Mouse (Mus musculus): ENCODE data around the gene Usp22.

DNA sequence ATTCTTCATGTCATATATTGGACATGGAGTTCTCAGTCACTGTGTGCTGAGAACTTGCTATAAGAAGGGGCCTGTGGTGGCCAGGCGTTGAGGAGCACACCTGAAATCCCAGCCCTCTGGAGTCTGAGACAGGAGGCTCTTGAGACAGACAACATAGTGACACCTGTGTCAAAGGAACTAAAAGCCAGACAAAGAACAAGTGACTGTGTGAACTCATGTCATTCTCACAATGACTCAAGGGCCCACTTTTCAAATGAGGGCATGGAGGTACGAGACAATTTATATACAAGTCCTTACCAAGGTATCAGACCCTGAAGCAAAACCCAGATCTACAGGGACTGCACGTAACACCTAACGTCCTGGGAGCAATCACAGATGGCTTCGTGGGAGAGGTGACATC lies 48.9 kb downstream of the Usp22 start:
- no peak for TF ChIP-seq CTCF (IDR thresholded peaks at IDR 0.05; ENCODE audit: low read depth)
- no peak for TF ChIP-seq EP300 (IDR thresholded peaks at IDR 0.05; ENCODE audit: low read depth)

Measured in heart, postnatal 0 days (tissue).